Mouse (Mus musculus) limb, embryonic 11.5 days (tissue): ENCODE results near the gene Gstp2. TPM values are rescaled to one million over a fixed set of nuclear protein-coding genes. Genes with fewer than 3 reads are reported as not detected.
"Not testable (repeated sequence)": the region's sequence is repeated elsewhere in the genome, so short reads cannot be mapped to it uniquely, and the experiment has no call there.

Experiments used
- ATAC-seq: fragments of 200-750 bp; cut with Nextera tagmentation; 2 replicates; pipeline ENCODE4 v1.8.0; 2017; ENCODE audit warnings: low read depth; ENCODE audit not compliant: insufficient number of reproducible peaks, low FRiP score, low TSS enrichment
- DNase-seq: peaks from one replicate; pipeline ENCODE4 v3.0.0-alpha.2; 2015; ENCODE audit warnings: low spot score
- H3K27ac ChIP-seq: fragments of 300-500 bp; sonication (generic); replicated peaks from 2 replicates; pipeline ENCODE4 v1.5.1; 2014; ENCODE audit warnings: low read depth, mild to moderate bottlenecking, low read length
- H3K27me3 ChIP-seq: fragments of 300-500 bp; sonication (generic); 2 replicates; pipeline ENCODE4 v1.6.1; 2014; ENCODE audit warnings: mild to moderate bottlenecking, low read length, mixed read lengths; ENCODE audit not compliant: control insufficient read depth, insufficient read depth
- H3K36me3 ChIP-seq: fragments of 300-500 bp; sonication (generic); 2 replicates; pipeline ENCODE4 v1.6.1; 2014; ENCODE audit warnings: mild to moderate bottlenecking, low read length, moderate library complexity, mixed read lengths; ENCODE audit not compliant: control insufficient read depth, insufficient read depth
- H3K4me1 ChIP-seq: fragments of 300-500 bp; sonication (generic); 2 replicates; pipeline ENCODE4 v1.6.1; 2014; ENCODE audit warnings: low read length, mixed read lengths; ENCODE audit not compliant: control insufficient read depth, insufficient read depth
- H3K4me2 ChIP-seq: fragments of 300-500 bp; sonication (generic); 2 replicates; pipeline ENCODE4 v1.6.1; 2014; ENCODE audit warnings: low read depth, mild to moderate bottlenecking, moderate library complexity; ENCODE audit not compliant: severe bottlenecking
- H3K4me3 ChIP-seq: fragments of 300-500 bp; sonication (generic); 2 replicates; pipeline ENCODE4 v1.5.1; 2014; ENCODE audit warnings: low read depth, low read length
- H3K9ac ChIP-seq: fragments of 300-500 bp; sonication (generic); 2 replicates; pipeline ENCODE4 v1.6.1; 2014; ENCODE audit warnings: mild to moderate bottlenecking, low read length
- H3K9me3 ChIP-seq: fragments of 300-500 bp; sonication (generic); 2 replicates; pipeline ENCODE4 v1.6.1; 2016; ENCODE audit warnings: low read length; ENCODE audit not compliant: control insufficient read depth
- WGBS: fragments of 180-500 bp; shearing (Covaris S2); extraction: QIAGEN DNeasy Blood & Tissue Kit; methylation state at CpG from one replicate; pipeline ENCODE4 v1.1.7; 2014; 5-methylcytosine and 5-hydroxymethylcytosine counted together
- polyA plus RNA-seq: library from polyadenylated mRNA; unstranded; fragments of >200 nt; fragmentation: Nextera tagmentation; extraction: Ambion mirVana; gene quantifications from 2 replicates; pipeline ENCODE4 v1.2.1, GENCODE M21; 2014

The Gstp2 gene
- polyA plus RNA-seq, 1 experiment from 2014 or later = 1.1 TPM

GRCm38 (mm10) chr19:4037788-4038232, 8.0 kb downstream of the Gstp2 start, which contains the start of gene Gstp1:
Gene Gstp1, minus strand, starts transcription at chr19:4037985.
- WGBS = under 1% methylated on average over 26 of the region's 26 CpGs
- H3K27ac ChIP-seq = peak within 1 kb of the TSS; percentile 22; the same call in 1 of the 2 replicates

GRCm38 (mm10) chr19:4037154-4037787, 8.6 kb downstream of the Gstp2 start:
- not testable (repeated sequence) for H3K36me3 ChIP-seq, H3K4me1 ChIP-seq, H3K9me3 ChIP-seq, DNase-seq, H3K27me3 ChIP-seq
- peak overlapping the region; percentile 67 for H3K4me3 ChIP-seq
- H3K27ac ChIP-seq = peak overlapping the region; percentile 22; the same call in 1 of the 2 replicates
- 30% methylated on average over 7 of the region's 8 CpGs for WGBS
- H3K9ac ChIP-seq = peak overlapping the region; percentile 88
- ATAC-seq = 0 out of 2 replicates have a peak, but pooled peaks have one; percentile 18
- H3K4me2 ChIP-seq = peak overlapping the region; percentile 76

More at GRCm38 (mm10) chr19:4037788-4038232, 8.0 kb downstream of the Gstp2 start, which contains the start of gene Gstp1:
- Histone ChIP-seq H3K4me2 (peak within 1 kb of the TSS; percentile 76), H3K9ac (peak within 1 kb of the TSS; percentile 88), H3K4me1 (no peaks in the 10 kb centered on the region), H3K4me3 (peak within 1 kb of the TSS; percentile 67), H3K27me3 (no peaks in the 10 kb centered on the region), H3K9me3 (no peaks in the 10 kb centered on the region), H3K36me3 (no peaks in the 10 kb centered on the region)
- peak; percentile 87 for DNase-seq
- ATAC-seq = peak; percentile 63; the same call in 1 of the 2 replicates

- H3K4me3 ChIP-seq = no peak overlapping the region
- H3K27ac ChIP-seq = no peak overlapping the region
- H3K36me3 ChIP-seq = no peaks in the 10 kb centered on the region
- no peak for DNase-seq
- H3K9ac ChIP-seq = no peak overlapping the region
- no peak for ATAC-seq
- WGBS = 74% methylated on average over 12 of the region's 12 CpGs
- no peaks in the 10 kb centered on the region for H3K9me3 ChIP-seq
- H3K4me1 ChIP-seq = no peaks in the 10 kb centered on the region
- no peak overlapping the region for H3K4me2 ChIP-seq
- no peaks in the 10 kb centered on the region for H3K27me3 ChIP-seq
Measured at GRCm38 (mm10) chr19:4036327-4037045, 9.3 kb downstream of the Gstp2 start.

GRCm38 (mm10) chr19:4033742-4034141, 12.1 kb downstream of the Gstp2 start:
- no peak overlapping the region for H3K27ac ChIP-seq
- no peaks in the 10 kb centered on the region for H3K9me3 ChIP-seq
- no peak overlapping the region for H3K9ac ChIP-seq
- H3K36me3 ChIP-seq = no peaks in the 10 kb centered on the region
- 71% methylated on average over 5 of the region's 5 CpGs for WGBS
- no peak overlapping the region for H3K4me2 ChIP-seq
- H3K4me1 ChIP-seq = no peaks in the 10 kb centered on the region
- no peaks in the 10 kb centered on the region for H3K27me3 ChIP-seq
- DNase-seq = no peak
- no peak for ATAC-seq
- H3K4me3 ChIP-seq = no peak overlapping the region

- 94% methylated on average over 3 of the region's 3 CpGs for WGBS
- H3K9me3 ChIP-seq = no peaks in the 10 kb centered on the region
- ATAC-seq (no peak), DNase-seq (no peak)
- H3K4me2 ChIP-seq = no peak overlapping the region
- no peaks in the 10 kb centered on the region for H3K27me3 ChIP-seq
- H3K4me1 ChIP-seq = no peaks in the 10 kb centered on the region
- no peak overlapping the region for H3K9ac ChIP-seq
- H3K4me3 ChIP-seq = no peak overlapping the region
- H3K36me3 ChIP-seq = no peaks in the 10 kb centered on the region
- no peak overlapping the region for H3K27ac ChIP-seq
Measured at GRCm38 (mm10) chr19:4033298-4033697, 12.5 kb downstream of the Gstp2 start.

GRCm38 (mm10) chr19:4032668-4033067, 13.2 kb downstream of the Gstp2 start:
- DNase-seq (no peak), ATAC-seq (no peak)
- Histone ChIP-seq H3K4me1 (no peaks in the 10 kb centered on the region), H3K27me3 (no peaks in the 10 kb centered on the region), H3K4me2 (no peak overlapping the region), H3K4me3 (no peak overlapping the region), H3K9ac (no peak overlapping the region), H3K9me3 (no peaks in the 10 kb centered on the region), H3K27ac (no peak overlapping the region), H3K36me3 (no peaks in the 10 kb centered on the region)
- WGBS = 73% methylated on average over 7 of the region's 7 CpGs

- no peaks in the 10 kb centered on the region for H3K4me1 ChIP-seq
- no peak overlapping the region for H3K9ac ChIP-seq
- H3K36me3 ChIP-seq = no peaks in the 10 kb centered on the region
- no peak for DNase-seq
- H3K27ac ChIP-seq = no peak overlapping the region
- no peak for ATAC-seq
- H3K4me2 ChIP-seq = no peak overlapping the region
- no peak overlapping the region for H3K4me3 ChIP-seq
- H3K27me3 ChIP-seq = no peaks in the 10 kb centered on the region
- peaks cover 3% of the 10 kb centered on the region; the same call in 1 of the 2 replicates for H3K9me3 ChIP-seq
Measured at GRCm38 (mm10) chr19:4027576-4027975, 18.2 kb downstream of the Gstp2 start.

GRCm38 (mm10) chr19:4023185-4023584, 22.6 kb downstream of the Gstp2 start:
- WGBS = 78% methylated on average over 7 of the region's 7 CpGs
- Histone ChIP-seq H3K9me3 (peaks cover 3% of the 10 kb centered on the region; the same call in 1 of the 2 replicates), H3K27me3 (no peaks in the 10 kb centered on the region)

More at GRCm38 (mm10) chr19:4023185-4023584, 22.6 kb downstream of the Gstp2 start:
- ATAC-seq = no peak
- DNase-seq = no peak
- H3K4me3 ChIP-seq = no peak overlapping the region
- no peak overlapping the region for H3K9ac ChIP-seq
- no peaks in the 10 kb centered on the region for H3K36me3 ChIP-seq
- H3K4me1 ChIP-seq = no peaks in the 10 kb centered on the region
- H3K4me2 ChIP-seq = no peak overlapping the region
- H3K27ac ChIP-seq = no peak overlapping the region
